ENCODE assay signal across 7 mouse cellular contexts in genomic region chr14:46883871-46884441, GRCm38 (mm10). TPM values are rescaled to one million over a fixed set of nuclear protein-coding genes. Genes with fewer than 3 reads are reported as not detected.
A peak's percentile ranks its signal among the peaks of the same experiment; 100 is the strongest.
DNase-seq lines count a peak whose midpoint lies in the region; ATAC-seq and TF ChIP-seq lines count a peak whose summit lies in the region.

No protein-coding gene starts in this region.

- TF ChIP-seq CTCF in intestine, postnatal 0 days (IDR thresholded peaks at IDR 0.05; ENCODE audit: low read depth), result no peak

- no peaks in the 10 kb centered on the region for H3K4me1 ChIP-seq in intestine, postnatal 0 days (replicated peaks; ENCODE audit: control insufficient read depth, insufficient read depth, low read length)
- H3K4me1 ChIP-seq in limb, embryonic 11.5 days (ENCODE audit: control insufficient read depth, insufficient read depth, low read length), result peaks cover 14% of the 10 kb centered on the region; the same call in 1 of the 2 replicates
- H3K4me1 ChIP-seq in midbrain, embryonic 11.5 days (ENCODE audit: control insufficient read depth, insufficient read depth, low read length), result peaks cover 23% of the 10 kb centered on the region

- under 1% methylated on average over 28 of the region's 29 CpGs for WGBS in intestine, postnatal 0 days
- under 1% methylated on average over 29 of the region's 29 CpGs for WGBS in limb, embryonic 11.5 days
- under 1% methylated on average over 29 of the region's 29 CpGs for whole genome bisulfite sequencing in midbrain, embryonic 11.5 days

- H3K9ac ChIP-seq in intestine, postnatal 0 days (ENCODE audit: low read depth, low read length), result peak overlapping the region; percentile 62; the same call in 1 of the 2 replicates
- peak overlapping the region; percentile 71 for H3K9ac ChIP-seq in limb, embryonic 11.5 days (ENCODE audit: low read length)
- peak overlapping the region; percentile 60 for H3K9ac ChIP-seq in midbrain, embryonic 11.5 days (ENCODE audit: low read length)

- H3K27me3 ChIP-seq in intestine, postnatal 0 days (replicated peaks; ENCODE audit: control insufficient read depth, insufficient read depth, low read length), result peaks cover 4% of the 10 kb centered on the region; the same call in 1 of the 2 replicates
- H3K27me3 ChIP-seq in limb, embryonic 11.5 days (ENCODE audit: control insufficient read depth, insufficient read depth, low read length), result no peaks in the 10 kb centered on the region
- H3K27me3 ChIP-seq in midbrain, embryonic 11.5 days (ENCODE audit: control insufficient read depth, insufficient read depth, low read length), result peaks cover 2% of the 10 kb centered on the region; the same call in 1 of the 2 replicates
- H3K27me3 ChIP-seq in splenic B cell, adult 2 months (ENCODE audit: control insufficient read depth, insufficient read depth, low read length, poor library complexity, severe bottlenecking), result peaks cover 4% of the 10 kb centered on the region; the same call in 1 of the 2 replicates

- peak overlapping the region; percentile 98 for H3K4me2 ChIP-seq in intestine, postnatal 0 days (replicated peaks; ENCODE audit: low read depth)
- peak overlapping the region; percentile 98 for H3K4me2 ChIP-seq in limb, embryonic 11.5 days (ENCODE audit: low read depth, severe bottlenecking)
- peak overlapping the region; percentile 90 for H3K4me2 ChIP-seq in midbrain, embryonic 11.5 days

- H3K9me3 ChIP-seq in intestine, postnatal 0 days (ENCODE audit: control insufficient read depth), result no peaks in the 10 kb centered on the region
- no peaks in the 10 kb centered on the region for H3K9me3 ChIP-seq in limb, embryonic 11.5 days (ENCODE audit: control insufficient read depth, low read length)
- no peaks in the 10 kb centered on the region for H3K9me3 ChIP-seq in midbrain, embryonic 11.5 days (ENCODE audit: control insufficient read depth, low read length)

- peak overlapping the region; percentile 62; the same call in 1 of the 2 replicates for H3K27ac ChIP-seq in intestine, postnatal 0 days (ENCODE audit: low read depth, low read length)
- H3K27ac ChIP-seq in limb, embryonic 11.5 days (replicated peaks; ENCODE audit: low read depth, low read length), result peak overlapping the region; percentile 72; the same call in 1 of the 2 replicates
- H3K27ac ChIP-seq in midbrain, embryonic 11.5 days (ENCODE audit: low read depth, low read length), result peak overlapping the region; percentile 59

- H3K36me3 ChIP-seq in intestine, postnatal 0 days (ENCODE audit: control insufficient read depth, insufficient read depth), result no peaks in the 10 kb centered on the region
- H3K36me3 ChIP-seq in limb, embryonic 11.5 days (ENCODE audit: control insufficient read depth, insufficient read depth, low read length), result no peaks in the 10 kb centered on the region
- H3K36me3 ChIP-seq in midbrain, embryonic 11.5 days (ENCODE audit: control insufficient read depth, insufficient read depth, low read length), result no peaks in the 10 kb centered on the region
- H3K36me3 ChIP-seq in splenic B cell, adult 2 months (ENCODE audit: control insufficient read depth, insufficient read depth, low read length, poor library complexity, severe bottlenecking), result no peaks in the 10 kb centered on the region

- peak; percentile 46 to 49 for DNase-seq in adrenal gland, adult 18-20 months (ENCODE audit: low spot score in 2 of 2)
- DNase-seq in limb, embryonic 11.5 days (ENCODE audit: low spot score), result peak; percentile 78
- peak; percentile 96 for DNase-seq in midbrain, embryonic 11.5 days (ENCODE audit: low spot score, missing footprints)
- DNase-seq in splenic B cell, adult 2 months (ENCODE audit: low read depth, low spot score), result peak; percentile 39

- ATAC-seq in common myeloid progenitor, adult 5-6 weeks (replicated peaks; ENCODE audit: low read depth, poor library complexity, severe bottlenecking), result peak; percentile 39
- peak; percentile 43 for ATAC-seq in granulocyte monocyte progenitor cell, adult 5-6 weeks (replicated peaks; ENCODE audit: poor library complexity, severe bottlenecking)
- no peak for ATAC-seq in intestine, postnatal 0 days
- no peak for ATAC-seq in limb, embryonic 11.5 days (ENCODE audit: insufficient number of reproducible peaks, low FRiP score, low TSS enrichment, low read depth)
- peak; percentile 22; the same call in 1 of the 2 replicates for ATAC-seq in midbrain, embryonic 11.5 days (ENCODE audit: low FRiP score)

- peak overlapping the region; percentile 64 for H3K4me3 ChIP-seq in intestine, postnatal 0 days (ENCODE audit: low read depth, low read length)
- peak overlapping the region; percentile 67 for H3K4me3 ChIP-seq in limb, embryonic 11.5 days (ENCODE audit: low read depth, low read length)
- peak overlapping the region; percentile 61 for H3K4me3 ChIP-seq in midbrain, embryonic 11.5 days (ENCODE audit: low read depth, low read length)

RNA-seq across cellular contexts. Expression of gene Samd4, which starts 1.3 kb away (rescaled TPM):
- total RNA-seq in adrenal gland, adult 18-20 months (2021), result 10 to 100 TPM; 18.5 to 22.4 TPM
- 0.15 and 0.18 TPM in 2 replicates for total RNA-seq in common myeloid progenitor, adult 5-6 weeks (2017)
- total RNA-seq in granulocyte monocyte progenitor cell, adult 5-6 weeks (2014; fragmentation: Nextera tagmentation), result not detected in 2 replicates
- total RNA-seq in granulocyte monocyte progenitor cell, adult 5-6 weeks (2017), result not detected in 2 replicates
- 3.1 TPM in 2 replicates for polyA plus RNA-seq in intestine, postnatal 0 days (2015; fragmentation: Nextera tagmentation; extraction: Ambion mirVana)
- 2.1 and 3.0 TPM in 2 replicates for polyA plus RNA-seq in limb, embryonic 11.5 days (2014; fragmentation: Nextera tagmentation; extraction: Ambion mirVana)
- 2.7 and 2.8 TPM in 2 replicates for polyA plus RNA-seq in midbrain, embryonic 11.5 days (2014; fragmentation: Nextera tagmentation; extraction: Ambion mirVana)

RNA-seq across cellular contexts. Expression of gene Cgrrf1, which starts 52.0 kb away (rescaled TPM):
- 10 to 100 TPM; 48.2 to 50.9 TPM for total RNA-seq in adrenal gland, adult 18-20 months (2021)
- total RNA-seq in common myeloid progenitor, adult 5-6 weeks (2017), result 11.5 and 21.0 TPM in 2 replicates
- 21.5 and 28.4 TPM in 2 replicates for total RNA-seq in granulocyte monocyte progenitor cell, adult 5-6 weeks (2014; fragmentation: Nextera tagmentation)
- 21.2 and 22.3 TPM in 2 replicates for total RNA-seq in granulocyte monocyte progenitor cell, adult 5-6 weeks (2017)
- polyA plus RNA-seq in intestine, postnatal 0 days (2015; fragmentation: Nextera tagmentation; extraction: Ambion mirVana), result 31.0 and 35.3 TPM in 2 replicates
- polyA plus RNA-seq in limb, embryonic 11.5 days (2014; fragmentation: Nextera tagmentation; extraction: Ambion mirVana), result 29.5 and 35.2 TPM in 2 replicates
- 38.6 and 38.7 TPM in 2 replicates for polyA plus RNA-seq in midbrain, embryonic 11.5 days (2014; fragmentation: Nextera tagmentation; extraction: Ambion mirVana)

Comparison
In these comparisons a context has a peak if more than half of its experiments do, and no peak if none do; other contexts are left out.
1. DNase-seq: peak in every context shown above with its lines; median percentile 96 in midbrain, embryonic 11.5 days; 78 in limb, embryonic 11.5 days; 48 in adrenal gland, adult 18-20 months; 39 in splenic B cell, adult 2 months.
2. ATAC-seq: peak in common myeloid progenitor, adult 5-6 weeks (single experiment), granulocyte monocyte progenitor cell, adult 5-6 weeks (single experiment) and midbrain, embryonic 11.5 days (single experiment); none in intestine, postnatal 0 days (single experiment) and limb, embryonic 11.5 days (single experiment).
3. RNA of gene Samd4, which starts 1.3 kb away (total RNA-seq): 18.5 to 22.4 TPM in adrenal gland, adult 18-20 months; 0.15 to 0.18 TPM in common myeloid progenitor, adult 5-6 weeks and not detected in granulocyte monocyte progenitor cell, adult 5-6 weeks; every median in the first group is over 10 times any median in the second.
4. Peak in every context shown above with its lines, with median percentiles within 50 percentile points of each other: H3K27ac ChIP-seq, H3K4me2 ChIP-seq, H3K4me3 ChIP-seq and H3K9ac ChIP-seq.